Mouse (Mus musculus): Measurements from ENCODE around the gene Taok3. TPM values are rescaled to one million over a fixed set of nuclear protein-coding genes. Genes with fewer than 3 reads are reported as not detected.

Taok3 gene
- polyA plus RNA-seq, 1 experiment = 7.7 TPM

- no peak overlapping the region for H3K4me3 ChIP-seq
- no peaks in the 10 kb centered on the region for H3K79me2 ChIP-seq (ENCODE audit: control insufficient read depth, insufficient read depth)
- H3K27me3 ChIP-seq (ENCODE audit: control insufficient read depth, insufficient read depth, insufficient read length) = no peaks in the 10 kb centered on the region
- H3ac ChIP-seq (ENCODE audit: control insufficient read depth, insufficient read length) = no peak overlapping the region
- TF ChIP-seq MYOG (IDR thresholded peaks at IDR 0.05; ENCODE audit: control insufficient read depth in 1 of 3, insufficient read depth in 1 of 3, insufficient read length in 2 of 3, low read depth in 2 of 3) = no peak
- TF ChIP-seq REST (IDR thresholded peaks at IDR 0.05; ENCODE audit: insufficient read depth, insufficient read length) = no peak
- TF ChIP-seq TCF3 (IDR thresholded peaks at IDR 0.05; ENCODE audit: insufficient read length, low read depth) = no peak
- no peak for TF ChIP-seq CEBPB (IDR thresholded peaks at IDR 0.05; ENCODE audit: insufficient read depth, poor library complexity, severe bottlenecking)
- TF ChIP-seq MAX (IDR thresholded peaks at IDR 0.05; ENCODE audit: low read depth) = no peak
- TF ChIP-seq SRF (IDR thresholded peaks at IDR 0.05; ENCODE audit: control insufficient read depth, insufficient read length, low read depth) = no peak
- no peak for TF ChIP-seq USF1 (IDR thresholded peaks at IDR 0.05; ENCODE audit: low read depth)
- TF ChIP-seq MYOD1 (IDR thresholded peaks at IDR 0.05; ENCODE audit: control insufficient read depth in 1 of 3, insufficient read length in 2 of 3, low read depth in 2 of 3) = no peak
- no peak for TF ChIP-seq POLR2A (IDR thresholded peaks at IDR 0.05; ENCODE audit: insufficient read length, low read depth)
- no peak for TF ChIP-seq E2F4 (IDR thresholded peaks at IDR 0.05; ENCODE audit: insufficient read depth)
- TF ChIP-seq POLR2AphosphoS2 (IDR thresholded peaks at IDR 0.05; ENCODE audit: insufficient read length, low read depth) = no peak
- TF ChIP-seq TCF12 (IDR thresholded peaks at IDR 0.05; ENCODE audit: insufficient read depth, poor library complexity, severe bottlenecking) = no peak
- no peaks in the 10 kb centered on the region for H3K36me3 ChIP-seq (ENCODE audit: control insufficient read depth, insufficient read depth)
- H3K4me2 ChIP-seq (ENCODE audit: low read depth) = no peak overlapping the region
Measured at GRCm38 (mm10) chr5:117123102-117123501, 3.2 kb downstream of the Taok3 start.

GRCm38 (mm10) chr5:117123840-117124239 is 3.9 kb downstream of the Taok3 start:
- no peak overlapping the region for H3K4me3 ChIP-seq
- no peaks in the 10 kb centered on the region for H3K27me3 ChIP-seq (ENCODE audit: control insufficient read depth, insufficient read depth, insufficient read length)
- H3K36me3 ChIP-seq (ENCODE audit: control insufficient read depth, insufficient read depth) = no peaks in the 10 kb centered on the region
- no peak overlapping the region for H3ac ChIP-seq (ENCODE audit: control insufficient read depth, insufficient read length)
- no peak overlapping the region for H3K4me2 ChIP-seq (ENCODE audit: low read depth)
- TF ChIP-seq MAX (IDR thresholded peaks at IDR 0.05; ENCODE audit: low read depth) = no peak
- no peak for TF ChIP-seq POLR2A (IDR thresholded peaks at IDR 0.05; ENCODE audit: insufficient read length, low read depth)
- no peak for TF ChIP-seq POLR2AphosphoS2 (IDR thresholded peaks at IDR 0.05; ENCODE audit: insufficient read length, low read depth)
- no peak for TF ChIP-seq MYOD1 (IDR thresholded peaks at IDR 0.05; ENCODE audit: control insufficient read depth in 1 of 3, insufficient read length in 2 of 3, low read depth in 2 of 3)
- TF ChIP-seq REST (IDR thresholded peaks at IDR 0.05; ENCODE audit: insufficient read depth, insufficient read length) = no peak
- TF ChIP-seq TCF12 (IDR thresholded peaks at IDR 0.05; ENCODE audit: insufficient read depth, poor library complexity, severe bottlenecking) = no peak
- no peak for TF ChIP-seq E2F4 (IDR thresholded peaks at IDR 0.05; ENCODE audit: insufficient read depth)
- no peak for TF ChIP-seq SRF (IDR thresholded peaks at IDR 0.05; ENCODE audit: control insufficient read depth, insufficient read length, low read depth)
- no peaks in the 10 kb centered on the region for H3K79me2 ChIP-seq (ENCODE audit: control insufficient read depth, insufficient read depth)

- no peak overlapping the region for H3K4me3 ChIP-seq
- no peak overlapping the region for H3ac ChIP-seq (ENCODE audit: control insufficient read depth, insufficient read length)
- no peaks in the 10 kb centered on the region for H3K27me3 ChIP-seq (ENCODE audit: control insufficient read depth, insufficient read depth, insufficient read length)
- TF ChIP-seq POLR2A (IDR thresholded peaks at IDR 0.05; ENCODE audit: insufficient read length, low read depth) (no peak), TCF3 (IDR thresholded peaks at IDR 0.05; ENCODE audit: insufficient read length, low read depth) (no peak), USF1 (IDR thresholded peaks at IDR 0.05; ENCODE audit: low read depth) (no peak), REST (IDR thresholded peaks at IDR 0.05; ENCODE audit: insufficient read depth, insufficient read length) (no peak), TCF12 (IDR thresholded peaks at IDR 0.05; ENCODE audit: insufficient read depth, poor library complexity, severe bottlenecking) (no peak), E2F4 (IDR thresholded peaks at IDR 0.05; ENCODE audit: insufficient read depth) (no peak), CEBPB (IDR thresholded peaks at IDR 0.05; ENCODE audit: insufficient read depth, poor library complexity, severe bottlenecking) (no peak), MYOD1 (IDR thresholded peaks at IDR 0.05; ENCODE audit: control insufficient read depth in 1 of 3, insufficient read length in 2 of 3, low read depth in 2 of 3) (no peak), MYOG (IDR thresholded peaks at IDR 0.05; ENCODE audit: control insufficient read depth in 1 of 3, insufficient read depth in 1 of 3, insufficient read length in 2 of 3, low read depth in 2 of 3) (no peak), MAX (IDR thresholded peaks at IDR 0.05; ENCODE audit: low read depth) (no peak), SRF (IDR thresholded peaks at IDR 0.05; ENCODE audit: control insufficient read depth, insufficient read length, low read depth) (no peak), POLR2AphosphoS2 (IDR thresholded peaks at IDR 0.05; ENCODE audit: insufficient read length, low read depth) (no peak)
- H3K36me3 ChIP-seq (ENCODE audit: control insufficient read depth, insufficient read depth) = no peaks in the 10 kb centered on the region
- H3K79me2 ChIP-seq (ENCODE audit: control insufficient read depth, insufficient read depth) = no peaks in the 10 kb centered on the region
- no peak overlapping the region for H3K4me2 ChIP-seq (ENCODE audit: low read depth)
Measured at GRCm38 (mm10) chr5:117125482-117126346, 5.8 kb downstream of the Taok3 start.

GRCm38 (mm10) chr5:117127051-117127450 is 7.1 kb downstream of the Taok3 start:
- no peak overlapping the region for H3ac ChIP-seq (ENCODE audit: control insufficient read depth, insufficient read length)
- no peaks in the 10 kb centered on the region for H3K79me2 ChIP-seq (ENCODE audit: control insufficient read depth, insufficient read depth)
- H3K4me3 ChIP-seq = no peak overlapping the region
- no peak overlapping the region for H3K4me2 ChIP-seq (ENCODE audit: low read depth)
- TF ChIP-seq E2F4 (IDR thresholded peaks at IDR 0.05; ENCODE audit: insufficient read depth) (no peak), SRF (IDR thresholded peaks at IDR 0.05; ENCODE audit: control insufficient read depth, insufficient read length, low read depth) (no peak), REST (IDR thresholded peaks at IDR 0.05; ENCODE audit: insufficient read depth, insufficient read length) (no peak), TCF3 (IDR thresholded peaks at IDR 0.05; ENCODE audit: insufficient read length, low read depth) (no peak), MAX (IDR thresholded peaks at IDR 0.05; ENCODE audit: low read depth) (no peak), MYOD1 (IDR thresholded peaks at IDR 0.05; ENCODE audit: control insufficient read depth in 1 of 3, insufficient read length in 2 of 3, low read depth in 2 of 3) (no peak), USF1 (IDR thresholded peaks at IDR 0.05; ENCODE audit: low read depth) (no peak)
- H3K27me3 ChIP-seq (ENCODE audit: control insufficient read depth, insufficient read depth, insufficient read length) = no peaks in the 10 kb centered on the region
- H3K36me3 ChIP-seq (ENCODE audit: control insufficient read depth, insufficient read depth) = no peaks in the 10 kb centered on the region

Data from myocyte (in vitro differentiated cells).